Mouse (Mus musculus): ENCODE data around the gene Thsd7a. TPM values are rescaled to one million over a fixed set of nuclear protein-coding genes. Genes with fewer than 3 reads are reported as not detected.

Gene Thsd7a
- total and polyA plus RNA-seq, 2 experiments = 0.13 to 0.37 TPM

GRCm38 (mm10) chr6:12467339-12468124 lies 281.7 kb downstream of the Thsd7a start:
- Histone ChIP-seq H3K27ac (replicated peaks; ENCODE audit: insufficient read depth, low read depth, low read length) (no peak overlapping the region), H3K27me3 (ENCODE audit: control insufficient read depth, insufficient read depth, low read length) (no peaks in the 10 kb centered on the region), H3K4me3 (ENCODE audit: insufficient read depth, low read depth, low read length) (no peak overlapping the region), H3K36me3 (ENCODE audit: control insufficient read depth, insufficient read depth, low read length) (no peaks in the 10 kb centered on the region), H3K79me2 (ENCODE audit: control insufficient read depth, insufficient read depth, low read length) (no peaks in the 10 kb centered on the region), H3K9ac (ENCODE audit: low read depth, low read length) (no peak overlapping the region), H3K4me1 (ENCODE audit: control insufficient read depth, insufficient read depth, low read length) (peaks cover 8% of the 10 kb centered on the region; the same call in 1 of the 2 replicates)
- TF ChIP-seq CTCF (IDR thresholded peaks at IDR 0.05; ENCODE audit: low read depth, low read length) (no peak), POLR2A (IDR thresholded peaks at IDR 0.05; ENCODE audit: extremely low read depth, insufficient read depth, low read length) (no peak)
- 79% methylated on average over 7 of the region's 7 CpGs for WGBS
- DNase-seq (ENCODE audit: extremely low read depth, low read depth, low spot score) = no peak

GRCm38 (mm10) chr6:12458841-12459240 lies 290.4 kb downstream of the Thsd7a start:
- no peak overlapping the region for H3K27ac ChIP-seq (replicated peaks; ENCODE audit: insufficient read depth, low read depth, low read length)
- WGBS = 45% methylated on average over 4 of the region's 4 CpGs
- H3K79me2 ChIP-seq (ENCODE audit: control insufficient read depth, insufficient read depth, low read length) = no peaks in the 10 kb centered on the region
- no peaks in the 10 kb centered on the region for H3K4me1 ChIP-seq (ENCODE audit: control insufficient read depth, insufficient read depth, low read length)
- no peak overlapping the region for H3K4me3 ChIP-seq (ENCODE audit: insufficient read depth, low read depth, low read length)
- no peak overlapping the region for H3K9ac ChIP-seq (ENCODE audit: low read depth, low read length)
- no peaks in the 10 kb centered on the region for H3K27me3 ChIP-seq (ENCODE audit: control insufficient read depth, insufficient read depth, low read length)
- peak; percentile 67 for DNase-seq (ENCODE audit: extremely low read depth, low read depth, low spot score)
- H3K36me3 ChIP-seq (ENCODE audit: control insufficient read depth, insufficient read depth, low read length) = no peaks in the 10 kb centered on the region
- TF ChIP-seq POLR2A (IDR thresholded peaks at IDR 0.05; ENCODE audit: extremely low read depth, insufficient read depth, low read length) (no peak), CTCF (IDR thresholded peaks at IDR 0.05; ENCODE audit: low read depth, low read length) (no peak)

- Histone ChIP-seq H3K4me1 (ENCODE audit: control insufficient read depth, insufficient read depth, low read length) (no peaks in the 10 kb centered on the region), H3K79me2 (ENCODE audit: control insufficient read depth, insufficient read depth, low read length) (no peaks in the 10 kb centered on the region), H3K4me3 (ENCODE audit: insufficient read depth, low read depth, low read length) (no peak overlapping the region), H3K27ac (replicated peaks; ENCODE audit: insufficient read depth, low read depth, low read length) (no peak overlapping the region), H3K27me3 (ENCODE audit: control insufficient read depth, insufficient read depth, low read length) (no peaks in the 10 kb centered on the region), H3K9ac (ENCODE audit: low read depth, low read length) (no peak overlapping the region), H3K36me3 (ENCODE audit: control insufficient read depth, insufficient read depth, low read length) (no peaks in the 10 kb centered on the region)
- DNase-seq (ENCODE audit: extremely low read depth, low read depth, low spot score) = no peak
- no peak for TF ChIP-seq POLR2A (IDR thresholded peaks at IDR 0.05; ENCODE audit: extremely low read depth, insufficient read depth, low read length)
- no peak for TF ChIP-seq CTCF (IDR thresholded peaks at IDR 0.05; ENCODE audit: low read depth, low read length)
- WGBS = 88% methylated on average over 1 of the region's 1 CpGs
Measured at GRCm38 (mm10) chr6:12457451-12457850, 291.8 kb downstream of the Thsd7a start.

- H3K27ac ChIP-seq (replicated peaks; ENCODE audit: insufficient read depth, low read depth, low read length) = no peak overlapping the region
- no peaks in the 10 kb centered on the region for H3K36me3 ChIP-seq (ENCODE audit: control insufficient read depth, insufficient read depth, low read length)
- no peak for TF ChIP-seq POLR2A (IDR thresholded peaks at IDR 0.05; ENCODE audit: extremely low read depth, insufficient read depth, low read length)
- no peak for DNase-seq (ENCODE audit: extremely low read depth, low read depth, low spot score)
- H3K4me3 ChIP-seq (ENCODE audit: insufficient read depth, low read depth, low read length) = no peak overlapping the region
- no peak overlapping the region for H3K9ac ChIP-seq (ENCODE audit: low read depth, low read length)
- H3K79me2 ChIP-seq (ENCODE audit: control insufficient read depth, insufficient read depth, low read length) = no peaks in the 10 kb centered on the region
- no peaks in the 10 kb centered on the region for H3K4me1 ChIP-seq (ENCODE audit: control insufficient read depth, insufficient read depth, low read length)
- 79% methylated on average over 1 of the region's 1 CpGs for WGBS
- H3K27me3 ChIP-seq (ENCODE audit: control insufficient read depth, insufficient read depth, low read length) = no peaks in the 10 kb centered on the region
Measured at GRCm38 (mm10) chr6:12454876-12455485, 294.2 kb downstream of the Thsd7a start.

GRCm38 (mm10) chr6:12454132-12454531 lies 295.1 kb downstream of the Thsd7a start:
- H3K4me3 ChIP-seq (ENCODE audit: insufficient read depth, low read depth, low read length) = no peak overlapping the region
- no peaks in the 10 kb centered on the region for H3K27me3 ChIP-seq (ENCODE audit: control insufficient read depth, insufficient read depth, low read length)
- no peak for DNase-seq (ENCODE audit: extremely low read depth, low read depth, low spot score)
- TF ChIP-seq CTCF (IDR thresholded peaks at IDR 0.05; ENCODE audit: low read depth, low read length) (no peak), POLR2A (IDR thresholded peaks at IDR 0.05; ENCODE audit: extremely low read depth, insufficient read depth, low read length) (no peak)
- no peaks in the 10 kb centered on the region for H3K79me2 ChIP-seq (ENCODE audit: control insufficient read depth, insufficient read depth, low read length)
- no peak overlapping the region for H3K27ac ChIP-seq (replicated peaks; ENCODE audit: insufficient read depth, low read depth, low read length)
- H3K4me1 ChIP-seq (ENCODE audit: control insufficient read depth, insufficient read depth, low read length) = no peaks in the 10 kb centered on the region; the same call in 1 of the 2 replicates
- no peak overlapping the region for H3K9ac ChIP-seq (ENCODE audit: low read depth, low read length)
- no peaks in the 10 kb centered on the region for H3K36me3 ChIP-seq (ENCODE audit: control insufficient read depth, insufficient read depth, low read length)
- WGBS = 82% methylated on average over 3 of the region's 3 CpGs

- Histone ChIP-seq H3K27ac (replicated peaks; ENCODE audit: insufficient read depth, low read depth, low read length) (no peak overlapping the region), H3K27me3 (ENCODE audit: control insufficient read depth, insufficient read depth, low read length) (no peaks in the 10 kb centered on the region), H3K79me2 (ENCODE audit: control insufficient read depth, insufficient read depth, low read length) (no peaks in the 10 kb centered on the region), H3K4me3 (ENCODE audit: insufficient read depth, low read depth, low read length) (no peak overlapping the region), H3K9ac (ENCODE audit: low read depth, low read length) (no peak overlapping the region), H3K36me3 (ENCODE audit: control insufficient read depth, insufficient read depth, low read length) (no peaks in the 10 kb centered on the region), H3K4me1 (ENCODE audit: control insufficient read depth, insufficient read depth, low read length) (peaks cover 1% of the 10 kb centered on the region; the same call in 1 of the 2 replicates)
- DNase-seq (ENCODE audit: extremely low read depth, low read depth, low spot score) = peak; percentile 84
- WGBS = 14% methylated on average over 3 of the region's 3 CpGs
- TF ChIP-seq CTCF (IDR thresholded peaks at IDR 0.05; ENCODE audit: low read depth, low read length) (no peak), POLR2A (IDR thresholded peaks at IDR 0.05; ENCODE audit: extremely low read depth, insufficient read depth, low read length) (no peak)
Measured at GRCm38 (mm10) chr6:12448851-12449250, 300.4 kb downstream of the Thsd7a start.
